Mouse (Mus musculus) hematopoietic stem cell, adult 5-6 weeks (primary cell): ENCODE results near the gene Gm21586. TPM values are rescaled to one million over a fixed set of nuclear protein-coding genes. Genes with fewer than 3 reads are reported as not detected.
"Not testable (repeated sequence)": the region's sequence is repeated elsewhere in the genome, so short reads cannot be mapped to it uniquely, and the experiment has no call there.

Experiments
- ATAC-seq, 2 experiments: fragments of 125-278 bp in 1 of 2; replicated peaks in 1 of 2; 2 replicates each; pipeline ENCODE4 v1.8.0; 2016 to 2017; ENCODE audit warnings: inconsistent platforms in 2 of 2, mild to moderate bottlenecking in 2 of 2, moderate number of reproducible peaks in 2 of 2, low read depth in 1 of 2, moderate TSS enrichment in 1 of 2; ENCODE audit not compliant: low FRiP score in 2 of 2, poor library complexity in 2 of 2, severe bottlenecking in 2 of 2, insufficient read depth in 1 of 2, low TSS enrichment in 1 of 2
- total RNA-seq: library from RNA; stranded (forward); fragments of 172-1452, 232-1000 nt; gene quantifications from 2 replicates; pipeline ENCODE4 v1.2.3, GENCODE M21; 2017

Gm21586 gene
- not detected in 2 replicates for total RNA-seq

GRCm38 (mm10) chr4:42439078-42439477, at the start of gene Gm21586:
Gene Gm21586, plus strand, starts transcription at chr4:42439378.
- ATAC-seq: not testable (repeated sequence)

DNA sequence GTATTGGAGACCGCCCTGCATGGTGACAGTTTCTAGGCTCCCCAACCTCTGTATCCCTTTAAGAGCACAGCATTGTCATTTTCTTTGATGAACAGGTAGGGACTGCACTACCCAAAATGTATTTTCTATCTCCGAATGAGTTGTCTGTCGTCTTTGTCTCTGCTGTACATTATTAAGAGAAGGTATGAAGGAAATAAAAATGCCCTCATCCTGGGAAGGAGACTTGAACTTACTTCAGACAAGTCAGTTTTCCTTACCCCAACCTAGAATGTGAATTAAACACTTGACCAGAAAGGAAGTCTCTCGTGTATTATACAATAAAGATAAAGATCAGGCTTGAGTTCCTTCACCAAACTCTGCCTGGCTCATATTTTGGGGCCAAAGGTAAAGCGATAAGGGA, 27.3 kb downstream of the Gm21586 start, which contains the start of gene Gm2163:
Gene Gm2163 (plus strand): TSS at position 301 of the 400 bp plus-strand sequence.
- not testable (repeated sequence) for ATAC-seq

Other genes starting within 250 kb of the Gm21586 start
- gene Gm10600, start 198.7 kb upstream of the Gm21586 start, total RNA-seq: not detected in 2 replicates
- not detected in 2 replicates for gene Ccl21b, start 183.6 kb upstream of the Gm21586 start, total RNA-seq
- not detected in 2 replicates for gene Gm21953, start 145.1 kb upstream of the Gm21586 start, total RNA-seq
- 0.30 TPM in 1 of 2 replicates, not detected in the other for gene Fam205a3, start 121.0 kb upstream of the Gm21586 start, total RNA-seq
- gene Gm2163, start 27.4 kb downstream of the Gm21586 start, total RNA-seq: 0.38 and 1.3 TPM in 2 replicates
- gene Fam205a2, start 88.8 kb downstream of the Gm21586 start, total RNA-seq: 0.30 TPM in 1 of 2 replicates, not detected in the other
- not detected in 2 replicates for gene Gm10591, start 172.8 kb downstream of the Gm21586 start, total RNA-seq
- gene Gm2564, start 190.3 kb downstream of the Gm21586 start, total RNA-seq: 0.88 TPM in 1 of 2 replicates, not detected in the other
- not detected in 2 replicates for gene Ccl27b, start 215.9 kb downstream of the Gm21586 start, total RNA-seq
- not detected in 2 replicates for gene Il11ra2, start 222.5 kb downstream of the Gm21586 start, total RNA-seq